Mouse (Mus musculus): ENCODE measurements at regions not wholly inside any gene's neighbourhood (a gene's known extent, or its start where the extent isn't known, plus 50 kb on each side); places are given as distances from the start of the nearest gene placed in this dataset.
A peak's percentile ranks its signal among the peaks of the same experiment; 100 is the strongest.

- Histone ChIP-seq H3K27ac (replicated peaks; ENCODE audit: low read depth, low read length) (no peak overlapping the region), H3K9me3 (replicated peaks; ENCODE audit: control insufficient read depth, low read length) (no peaks in the 10 kb centered on the region), H3K4me2 (ENCODE audit: low read depth, low read length) (no peak overlapping the region), H3K4me1 (ENCODE audit: control insufficient read depth, insufficient read depth, low read length) (no peaks in the 10 kb centered on the region), H3K27me3 (ENCODE audit: control insufficient read depth, insufficient read depth, low read length) (no peaks in the 10 kb centered on the region), H3K4me3 (ENCODE audit: low read depth, low read length) (no peak overlapping the region), H3K36me3 (replicated peaks; ENCODE audit: control insufficient read depth, insufficient read depth, low read depth, low read length) (no peaks in the 10 kb centered on the region), H3K9ac (replicated peaks; ENCODE audit: low read length) (no peak overlapping the region)
- WGBS: 78% methylated on average over 13 of the region's 13 CpGs
- ATAC-seq (replicated peaks; ENCODE audit: insufficient number of reproducible peaks, low FRiP score, low TSS enrichment, low read depth): no peak
- DNase-seq (ENCODE audit: low spot score): no peak
Measured at GRCm38 (mm10) chrX:11099146-11100087, 199.6 kb upstream of the H2al1a start.

- Histone ChIP-seq H3K9me3 (replicated peaks; ENCODE audit: control insufficient read depth, low read length) (no peaks in the 10 kb centered on the region), H3K4me1 (ENCODE audit: control insufficient read depth, insufficient read depth, low read length) (no peaks in the 10 kb centered on the region), H3K27me3 (ENCODE audit: control insufficient read depth, insufficient read depth, low read length) (no peaks in the 10 kb centered on the region), H3K27ac (replicated peaks; ENCODE audit: low read depth, low read length) (no peak overlapping the region), H3K9ac (replicated peaks; ENCODE audit: low read length) (no peak overlapping the region), H3K36me3 (replicated peaks; ENCODE audit: control insufficient read depth, insufficient read depth, low read depth, low read length) (no peaks in the 10 kb centered on the region), H3K4me2 (ENCODE audit: low read depth, low read length) (no peak overlapping the region), H3K4me3 (ENCODE audit: low read depth, low read length) (no peak overlapping the region)
- 42% methylated on average over 3 of the region's 3 CpGs for WGBS
- no peak for DNase-seq (ENCODE audit: low spot score)
- ATAC-seq (replicated peaks; ENCODE audit: insufficient number of reproducible peaks, low FRiP score, low TSS enrichment, low read depth): no peak
Measured at GRCm38 (mm10) chrX:11100935-11101334, 198.1 kb upstream of the H2al1a start.

- Histone ChIP-seq H3K36me3 (replicated peaks; ENCODE audit: control insufficient read depth, insufficient read depth, low read depth, low read length) (no peaks in the 10 kb centered on the region), H3K9ac (replicated peaks; ENCODE audit: low read length) (no peak overlapping the region), H3K4me3 (ENCODE audit: low read depth, low read length) (no peak overlapping the region), H3K27ac (replicated peaks; ENCODE audit: low read depth, low read length) (no peak overlapping the region), H3K9me3 (replicated peaks; ENCODE audit: control insufficient read depth, low read length) (no peaks in the 10 kb centered on the region), H3K27me3 (ENCODE audit: control insufficient read depth, insufficient read depth, low read length) (no peaks in the 10 kb centered on the region), H3K4me2 (ENCODE audit: low read depth, low read length) (no peak overlapping the region), H3K4me1 (ENCODE audit: control insufficient read depth, insufficient read depth, low read length) (no peaks in the 10 kb centered on the region)
- WGBS: 88% methylated on average over 2 of the region's 2 CpGs
- DNase-seq (ENCODE audit: low spot score): no peak
- no peak for ATAC-seq (replicated peaks; ENCODE audit: insufficient number of reproducible peaks, low FRiP score, low TSS enrichment, low read depth)
Measured at GRCm38 (mm10) chrX:11131253-11131652, 167.8 kb upstream of the H2al1a start.

- H3K27ac ChIP-seq (replicated peaks; ENCODE audit: low read depth, low read length): no peak overlapping the region
- no peaks in the 10 kb centered on the region for H3K36me3 ChIP-seq (replicated peaks; ENCODE audit: control insufficient read depth, insufficient read depth, low read depth, low read length)
- no peaks in the 10 kb centered on the region for H3K9me3 ChIP-seq (replicated peaks; ENCODE audit: control insufficient read depth, low read length)
- no peaks in the 10 kb centered on the region for H3K4me1 ChIP-seq (ENCODE audit: control insufficient read depth, insufficient read depth, low read length)
- no peak overlapping the region for H3K9ac ChIP-seq (replicated peaks; ENCODE audit: low read length)
- H3K4me2 ChIP-seq (ENCODE audit: low read depth, low read length): no peak overlapping the region
- 42% methylated on average over 8 of the region's 8 CpGs for WGBS
- DNase-seq (ENCODE audit: low spot score): peak; percentile 1
- no peak overlapping the region for H3K4me3 ChIP-seq (ENCODE audit: low read depth, low read length)
- ATAC-seq (replicated peaks; ENCODE audit: insufficient number of reproducible peaks, low FRiP score, low TSS enrichment, low read depth): no peak
- no peaks in the 10 kb centered on the region for H3K27me3 ChIP-seq (ENCODE audit: control insufficient read depth, insufficient read depth, low read length)
Measured at GRCm38 (mm10) chrX:11139971-11140421, 159.1 kb upstream of the H2al1a start.

GRCm38 (mm10) chrX:11141294-11141693 lies 157.8 kb upstream of the H2al1a start:
- Histone ChIP-seq H3K9ac (replicated peaks; ENCODE audit: low read length) (no peak overlapping the region), H3K36me3 (replicated peaks; ENCODE audit: control insufficient read depth, insufficient read depth, low read depth, low read length) (no peaks in the 10 kb centered on the region), H3K9me3 (replicated peaks; ENCODE audit: control insufficient read depth, low read length) (no peaks in the 10 kb centered on the region), H3K4me3 (ENCODE audit: low read depth, low read length) (no peak overlapping the region), H3K27ac (replicated peaks; ENCODE audit: low read depth, low read length) (no peak overlapping the region), H3K27me3 (ENCODE audit: control insufficient read depth, insufficient read depth, low read length) (no peaks in the 10 kb centered on the region), H3K4me1 (ENCODE audit: control insufficient read depth, insufficient read depth, low read length) (no peaks in the 10 kb centered on the region), H3K4me2 (ENCODE audit: low read depth, low read length) (no peak overlapping the region)
- 95% methylated on average over 1 of the region's 1 CpGs for whole genome bisulfite sequencing
- DNase-seq (ENCODE audit: low spot score) (no peak), ATAC-seq (replicated peaks; ENCODE audit: insufficient number of reproducible peaks, low FRiP score, low TSS enrichment, low read depth) (no peak)

GRCm38 (mm10) chrX:11158416-11158815 lies 140.6 kb upstream of the H2al1a start:
- 57% methylated on average over 2 of the region's 2 CpGs for WGBS
- H3K4me2 ChIP-seq (ENCODE audit: low read depth, low read length): no peak overlapping the region
- H3K9me3 ChIP-seq (replicated peaks; ENCODE audit: control insufficient read depth, low read length): no peaks in the 10 kb centered on the region

GRCm38 (mm10) chrX:11170416-11170815 lies 128.6 kb upstream of the H2al1a start:
- no peaks in the 10 kb centered on the region for H3K4me1 ChIP-seq (ENCODE audit: control insufficient read depth, insufficient read depth, low read length)
- H3K4me3 ChIP-seq (ENCODE audit: low read depth, low read length): no peak overlapping the region
- no peaks in the 10 kb centered on the region for H3K36me3 ChIP-seq (replicated peaks; ENCODE audit: control insufficient read depth, insufficient read depth, low read depth, low read length)
- no peak overlapping the region for H3K9ac ChIP-seq (replicated peaks; ENCODE audit: low read length)
- H3K4me2 ChIP-seq (ENCODE audit: low read depth, low read length): no peak overlapping the region
- no peaks in the 10 kb centered on the region for H3K9me3 ChIP-seq (replicated peaks; ENCODE audit: control insufficient read depth, low read length)
- ATAC-seq (replicated peaks; ENCODE audit: insufficient number of reproducible peaks, low FRiP score, low TSS enrichment, low read depth) (no peak), DNase-seq (ENCODE audit: low spot score) (no peak)
- 92% methylated on average over 3 of the region's 3 CpGs for WGBS
- no peak overlapping the region for H3K27ac ChIP-seq (replicated peaks; ENCODE audit: low read depth, low read length)
- H3K27me3 ChIP-seq (ENCODE audit: control insufficient read depth, insufficient read depth, low read length): no peaks in the 10 kb centered on the region

More at GRCm38 (mm10) chrX:11158416-11158815, 140.6 kb upstream of the H2al1a start:
- H3K9ac ChIP-seq (replicated peaks; ENCODE audit: low read length): no peak overlapping the region
- no peaks in the 10 kb centered on the region for H3K4me1 ChIP-seq (ENCODE audit: control insufficient read depth, insufficient read depth, low read length)
- no peaks in the 10 kb centered on the region for H3K27me3 ChIP-seq (ENCODE audit: control insufficient read depth, insufficient read depth, low read length)
- H3K27ac ChIP-seq (replicated peaks; ENCODE audit: low read depth, low read length): no peak overlapping the region
- H3K36me3 ChIP-seq (replicated peaks; ENCODE audit: control insufficient read depth, insufficient read depth, low read depth, low read length): no peaks in the 10 kb centered on the region
- no peak overlapping the region for H3K4me3 ChIP-seq (ENCODE audit: low read depth, low read length)
- DNase-seq (ENCODE audit: low spot score) (no peak), ATAC-seq (replicated peaks; ENCODE audit: insufficient number of reproducible peaks, low FRiP score, low TSS enrichment, low read depth) (no peak)

GRCm38 (mm10) chrX:11180194-11180816 lies 118.8 kb upstream of the H2al1a start:
- DNase-seq (ENCODE audit: low spot score) (no peak), ATAC-seq (replicated peaks; ENCODE audit: insufficient number of reproducible peaks, low FRiP score, low TSS enrichment, low read depth) (no peak)
- H3K27me3 ChIP-seq (ENCODE audit: control insufficient read depth, insufficient read depth, low read length): no peaks in the 10 kb centered on the region
- no peak overlapping the region for H3K4me3 ChIP-seq (ENCODE audit: low read depth, low read length)
- 68% methylated on average over 7 of the region's 7 CpGs for WGBS
- H3K4me2 ChIP-seq (ENCODE audit: low read depth, low read length): no peak overlapping the region
- H3K9ac ChIP-seq (replicated peaks; ENCODE audit: low read length): no peak overlapping the region
- no peaks in the 10 kb centered on the region for H3K36me3 ChIP-seq (replicated peaks; ENCODE audit: control insufficient read depth, insufficient read depth, low read depth, low read length)
- no peak overlapping the region for H3K27ac ChIP-seq (replicated peaks; ENCODE audit: low read depth, low read length)
- H3K9me3 ChIP-seq (replicated peaks; ENCODE audit: control insufficient read depth, low read length): no peaks in the 10 kb centered on the region
- H3K4me1 ChIP-seq (ENCODE audit: control insufficient read depth, insufficient read depth, low read length): no peaks in the 10 kb centered on the region

Data from embryonic facial prominence, embryonic 11.5 days (tissue).